Mouse (Mus musculus): ENCODE data around the gene 1700025F22Rik.
"Not testable (repeated sequence)": the region's sequence is repeated elsewhere in the genome, so short reads cannot be mapped to it uniquely, and the experiment has no call there.

DNA sequence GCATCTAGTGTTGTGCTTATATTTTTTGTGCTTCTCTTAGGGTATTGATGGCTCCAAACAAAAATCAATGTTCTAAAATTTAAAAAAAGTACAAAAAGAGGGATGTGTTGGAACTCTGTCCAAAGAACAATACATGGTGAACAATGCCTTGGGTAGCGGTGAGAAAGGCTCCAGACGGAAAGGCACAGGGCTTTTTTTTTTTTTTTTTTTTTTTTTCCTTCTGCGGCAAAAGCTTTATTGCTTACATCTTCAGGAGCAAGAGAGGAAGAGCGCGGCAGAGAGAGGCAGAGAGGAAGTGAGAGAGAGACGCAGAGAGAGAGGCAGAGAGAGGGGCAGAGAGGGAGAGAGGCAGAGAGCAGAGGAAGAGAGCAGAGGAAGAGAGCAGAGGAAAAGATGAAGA lies 7.2 kb downstream of the 1700025F22Rik start:
- TF ChIP-seq POLR2A (IDR thresholded peaks at IDR 0.05; ENCODE audit: extremely low read depth, insufficient read depth, low read length); CTCF (IDR thresholded peaks at IDR 0.05; ENCODE audit: low read depth, low read length): not testable (repeated sequence)

Measured in liver, adult 2 months (tissue).